Mouse (Mus musculus): ENCODE data around the gene Exoc2. TPM values are rescaled to one million over a fixed set of nuclear protein-coding genes. Genes with fewer than 3 reads are reported as not detected.

Gene Exoc2
- polyA plus RNA-seq, 1 experiment from 2014 or later, result 30.9 TPM

GRCm38 (mm10) chr13:30793616-30794015 lies 180.3 kb downstream of the Exoc2 start:
- no peak overlapping the region for H3K4me2 ChIP-seq (ENCODE audit: low read depth, severe bottlenecking)
- H3K9ac ChIP-seq (ENCODE audit: low read length), result no peak overlapping the region
- H3K27me3 ChIP-seq (ENCODE audit: control insufficient read depth, insufficient read depth, low read length), result no peaks in the 10 kb centered on the region
- H3K9me3 ChIP-seq (ENCODE audit: control insufficient read depth, low read length), result no peaks in the 10 kb centered on the region
- H3K4me1 ChIP-seq (ENCODE audit: control insufficient read depth, insufficient read depth, low read length), result no peaks in the 10 kb centered on the region
- DNase-seq (ENCODE audit: low spot score) (no peak), ATAC-seq (ENCODE audit: insufficient number of reproducible peaks, low FRiP score, low TSS enrichment, low read depth) (no peak)
- WGBS, result 81% methylated on average over 5 of the region's 5 CpGs
- no peak overlapping the region for H3K27ac ChIP-seq (replicated peaks; ENCODE audit: low read depth, low read length)
- no peaks in the 10 kb centered on the region for H3K36me3 ChIP-seq (ENCODE audit: control insufficient read depth, insufficient read depth, low read length)
- H3K4me3 ChIP-seq (ENCODE audit: low read depth, low read length), result no peak overlapping the region

GRCm38 (mm10) chr13:30793196-30793595 lies 180.7 kb downstream of the Exoc2 start:
- WGBS, result 89% methylated on average over 4 of the region's 4 CpGs
- no peak overlapping the region for H3K9ac ChIP-seq (ENCODE audit: low read length)
- H3K9me3 ChIP-seq (ENCODE audit: control insufficient read depth, low read length), result no peaks in the 10 kb centered on the region

GRCm38 (mm10) chr13:30792741-30793140 lies 181.2 kb downstream of the Exoc2 start:
- no peak for DNase-seq (ENCODE audit: low spot score)
- no peaks in the 10 kb centered on the region for H3K36me3 ChIP-seq (ENCODE audit: control insufficient read depth, insufficient read depth, low read length)
- no peak overlapping the region for H3K4me2 ChIP-seq (ENCODE audit: low read depth, severe bottlenecking)
- no peak overlapping the region for H3K27ac ChIP-seq (replicated peaks; ENCODE audit: low read depth, low read length)
- 94% methylated on average over 3 of the region's 3 CpGs for WGBS
- no peaks in the 10 kb centered on the region for H3K4me1 ChIP-seq (ENCODE audit: control insufficient read depth, insufficient read depth, low read length)
- H3K4me3 ChIP-seq (ENCODE audit: low read depth, low read length), result no peak overlapping the region
- H3K9ac ChIP-seq (ENCODE audit: low read length), result no peak overlapping the region
- no peak for ATAC-seq (ENCODE audit: insufficient number of reproducible peaks, low FRiP score, low TSS enrichment, low read depth)
- H3K27me3 ChIP-seq (ENCODE audit: control insufficient read depth, insufficient read depth, low read length), result no peaks in the 10 kb centered on the region
- no peaks in the 10 kb centered on the region for H3K9me3 ChIP-seq (ENCODE audit: control insufficient read depth, low read length)

More at GRCm38 (mm10) chr13:30793196-30793595, 180.7 kb downstream of the Exoc2 start:
- DNase-seq (ENCODE audit: low spot score) (no peak), ATAC-seq (ENCODE audit: insufficient number of reproducible peaks, low FRiP score, low TSS enrichment, low read depth) (no peak)
- no peaks in the 10 kb centered on the region for H3K27me3 ChIP-seq (ENCODE audit: control insufficient read depth, insufficient read depth, low read length)
- no peak overlapping the region for H3K4me3 ChIP-seq (ENCODE audit: low read depth, low read length)
- H3K4me1 ChIP-seq (ENCODE audit: control insufficient read depth, insufficient read depth, low read length), result no peaks in the 10 kb centered on the region
- H3K36me3 ChIP-seq (ENCODE audit: control insufficient read depth, insufficient read depth, low read length), result no peaks in the 10 kb centered on the region
- H3K27ac ChIP-seq (replicated peaks; ENCODE audit: low read depth, low read length), result no peak overlapping the region
- H3K4me2 ChIP-seq (ENCODE audit: low read depth, severe bottlenecking), result no peak overlapping the region

- no peaks in the 10 kb centered on the region for H3K36me3 ChIP-seq (ENCODE audit: control insufficient read depth, insufficient read depth, low read length)
- DNase-seq (ENCODE audit: low spot score), result no peak
- no peaks in the 10 kb centered on the region for H3K4me1 ChIP-seq (ENCODE audit: control insufficient read depth, insufficient read depth, low read length)
- H3K9me3 ChIP-seq (ENCODE audit: control insufficient read depth, low read length), result no peaks in the 10 kb centered on the region
- 82% methylated on average over 9 of the region's 9 CpGs for WGBS
- H3K27me3 ChIP-seq (ENCODE audit: control insufficient read depth, insufficient read depth, low read length), result no peaks in the 10 kb centered on the region
- H3K9ac ChIP-seq (ENCODE audit: low read length), result no peak overlapping the region
- H3K27ac ChIP-seq (replicated peaks; ENCODE audit: low read depth, low read length), result no peak overlapping the region
- no peak overlapping the region for H3K4me3 ChIP-seq (ENCODE audit: low read depth, low read length)
- no peak for ATAC-seq (ENCODE audit: insufficient number of reproducible peaks, low FRiP score, low TSS enrichment, low read depth)
- no peak overlapping the region for H3K4me2 ChIP-seq (ENCODE audit: low read depth, severe bottlenecking)
These were observed 181.6 kb downstream of the Exoc2 start for GRCm38 (mm10) chr13:30792308-30792707.

GRCm38 (mm10) chr13:30790016-30790415 lies 183.9 kb downstream of the Exoc2 start:
- no peak overlapping the region for H3K4me3 ChIP-seq (ENCODE audit: low read depth, low read length)
- H3K27ac ChIP-seq (replicated peaks; ENCODE audit: low read depth, low read length), result no peak overlapping the region
- 74% methylated on average over 5 of the region's 5 CpGs for WGBS
- no peaks in the 10 kb centered on the region for H3K4me1 ChIP-seq (ENCODE audit: control insufficient read depth, insufficient read depth, low read length)
- DNase-seq (ENCODE audit: low spot score), result no peak
- H3K9ac ChIP-seq (ENCODE audit: low read length), result no peak overlapping the region
- no peak overlapping the region for H3K4me2 ChIP-seq (ENCODE audit: low read depth, severe bottlenecking)
- H3K27me3 ChIP-seq (ENCODE audit: control insufficient read depth, insufficient read depth, low read length), result no peaks in the 10 kb centered on the region
- no peaks in the 10 kb centered on the region for H3K36me3 ChIP-seq (ENCODE audit: control insufficient read depth, insufficient read depth, low read length)
- ATAC-seq (ENCODE audit: insufficient number of reproducible peaks, low FRiP score, low TSS enrichment, low read depth), result no peak
- H3K9me3 ChIP-seq (ENCODE audit: control insufficient read depth, low read length), result no peaks in the 10 kb centered on the region

GRCm38 (mm10) chr13:30788421-30788820 lies 185.5 kb downstream of the Exoc2 start:
- Histone ChIP-seq H3K4me2 (ENCODE audit: low read depth, severe bottlenecking) (no peak overlapping the region), H3K9ac (ENCODE audit: low read length) (no peak overlapping the region), H3K27me3 (ENCODE audit: control insufficient read depth, insufficient read depth, low read length) (no peaks in the 10 kb centered on the region), H3K27ac (replicated peaks; ENCODE audit: low read depth, low read length) (no peak overlapping the region), H3K9me3 (ENCODE audit: control insufficient read depth, low read length) (no peaks in the 10 kb centered on the region), H3K36me3 (ENCODE audit: control insufficient read depth, insufficient read depth, low read length) (no peaks in the 10 kb centered on the region), H3K4me3 (ENCODE audit: low read depth, low read length) (no peak overlapping the region), H3K4me1 (ENCODE audit: control insufficient read depth, insufficient read depth, low read length) (no peaks in the 10 kb centered on the region)
- 87% methylated on average over 3 of the region's 3 CpGs for WGBS
- ATAC-seq (ENCODE audit: insufficient number of reproducible peaks, low FRiP score, low TSS enrichment, low read depth), result no peak
- DNase-seq (ENCODE audit: low spot score), result no peak

GRCm38 (mm10) chr13:30787960-30788359 lies 185.9 kb downstream of the Exoc2 start:
- no peak overlapping the region for H3K4me2 ChIP-seq (ENCODE audit: low read depth, severe bottlenecking)
- no peaks in the 10 kb centered on the region for H3K27me3 ChIP-seq (ENCODE audit: control insufficient read depth, insufficient read depth, low read length)
- no peak overlapping the region for H3K9ac ChIP-seq (ENCODE audit: low read length)
- no peaks in the 10 kb centered on the region for H3K9me3 ChIP-seq (ENCODE audit: control insufficient read depth, low read length)
- ATAC-seq (ENCODE audit: insufficient number of reproducible peaks, low FRiP score, low TSS enrichment, low read depth), result no peak
- no peak for DNase-seq (ENCODE audit: low spot score)
- no peaks in the 10 kb centered on the region for H3K4me1 ChIP-seq (ENCODE audit: control insufficient read depth, insufficient read depth, low read length)
- no peak overlapping the region for H3K27ac ChIP-seq (replicated peaks; ENCODE audit: low read depth, low read length)
- WGBS, result 86% methylated on average over 4 of the region's 4 CpGs
- no peak overlapping the region for H3K4me3 ChIP-seq (ENCODE audit: low read depth, low read length)
- H3K36me3 ChIP-seq (ENCODE audit: control insufficient read depth, insufficient read depth, low read length), result no peaks in the 10 kb centered on the region

GRCm38 (mm10) chr13:30787556-30787955 lies 186.3 kb downstream of the Exoc2 start:
- Histone ChIP-seq H3K27me3 (ENCODE audit: control insufficient read depth, insufficient read depth, low read length) (no peaks in the 10 kb centered on the region), H3K4me2 (ENCODE audit: low read depth, severe bottlenecking) (no peak overlapping the region), H3K4me1 (ENCODE audit: control insufficient read depth, insufficient read depth, low read length) (no peaks in the 10 kb centered on the region), H3K9me3 (ENCODE audit: control insufficient read depth, low read length) (no peaks in the 10 kb centered on the region), H3K27ac (replicated peaks; ENCODE audit: low read depth, low read length) (no peak overlapping the region), H3K9ac (ENCODE audit: low read length) (no peak overlapping the region), H3K36me3 (ENCODE audit: control insufficient read depth, insufficient read depth, low read length) (no peaks in the 10 kb centered on the region), H3K4me3 (ENCODE audit: low read depth, low read length) (no peak overlapping the region)
- ATAC-seq (ENCODE audit: insufficient number of reproducible peaks, low FRiP score, low TSS enrichment, low read depth) (no peak), DNase-seq (ENCODE audit: low spot score) (no peak)
- WGBS, result 80% methylated on average over 2 of the region's 2 CpGs

GRCm38 (mm10) chr13:30787036-30787320 lies 186.9 kb downstream of the Exoc2 start:
- Histone ChIP-seq H3K27ac (replicated peaks; ENCODE audit: low read depth, low read length) (no peak overlapping the region), H3K36me3 (ENCODE audit: control insufficient read depth, insufficient read depth, low read length) (no peaks in the 10 kb centered on the region), H3K4me1 (ENCODE audit: control insufficient read depth, insufficient read depth, low read length) (0 out of 2 replicates have a peak, but pooled peaks cover 1% of the 10 kb centered on the region), H3K27me3 (ENCODE audit: control insufficient read depth, insufficient read depth, low read length) (no peaks in the 10 kb centered on the region), H3K9me3 (ENCODE audit: control insufficient read depth, low read length) (no peaks in the 10 kb centered on the region), H3K9ac (ENCODE audit: low read length) (no peak overlapping the region), H3K4me2 (ENCODE audit: low read depth, severe bottlenecking) (no peak overlapping the region), H3K4me3 (ENCODE audit: low read depth, low read length) (no peak overlapping the region)
- no peak for DNase-seq (ENCODE audit: low spot score)
- WGBS, result 92% methylated on average over 2 of the region's 2 CpGs
- ATAC-seq (ENCODE audit: insufficient number of reproducible peaks, low FRiP score, low TSS enrichment, low read depth), result no peak

Data from limb, embryonic 11.5 days (tissue).